Mouse (Mus musculus) adipocyte (in vitro differentiated cells): ENCODE measurements around the gene Lamtor2.

Experiments
- DNase-seq: peaks from one replicate; pipeline ENCODE4 v3.0.0-alpha.2; 2016; ENCODE audit warnings: low spot score

Lamtor2 gene

DNA sequence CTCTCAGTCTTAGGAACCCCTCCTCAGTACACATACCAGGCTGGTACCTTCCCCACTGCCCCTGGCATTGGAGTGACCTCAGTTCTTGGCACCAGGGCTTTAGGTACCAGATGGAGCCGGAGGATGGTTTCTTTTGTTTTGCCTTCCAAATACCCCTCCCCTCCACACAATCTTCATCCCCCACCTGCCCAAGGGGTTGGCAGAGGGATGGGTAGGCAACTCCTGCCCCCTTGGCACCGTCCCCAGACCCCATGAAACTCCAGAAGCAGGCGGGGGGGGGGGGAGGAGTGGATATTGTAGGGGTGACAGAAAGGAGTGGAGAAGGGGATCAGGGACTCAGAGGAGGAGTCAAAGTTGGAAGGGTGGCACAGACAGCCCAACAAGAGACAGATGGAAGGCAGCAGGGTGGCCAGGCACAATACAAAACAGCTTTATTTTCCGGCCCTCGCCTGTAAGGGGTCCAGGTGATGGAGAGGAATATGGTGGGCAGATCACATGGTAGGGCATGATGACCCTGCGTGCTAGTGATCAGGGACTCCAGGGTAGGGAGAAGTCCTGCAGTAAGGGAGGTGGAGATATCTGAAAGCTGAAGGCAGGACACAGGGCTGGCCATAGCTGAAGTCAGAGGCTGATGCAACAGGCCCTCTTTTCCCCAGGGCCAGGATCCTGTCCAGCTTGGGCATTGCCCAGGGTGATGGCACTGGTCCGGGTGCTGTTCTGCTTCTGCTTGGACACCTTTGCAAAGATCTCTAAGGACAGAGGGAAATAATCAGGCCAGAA is 11.1 kb downstream of the Lamtor2 start:
- no peak for DNase-seq

DNA sequence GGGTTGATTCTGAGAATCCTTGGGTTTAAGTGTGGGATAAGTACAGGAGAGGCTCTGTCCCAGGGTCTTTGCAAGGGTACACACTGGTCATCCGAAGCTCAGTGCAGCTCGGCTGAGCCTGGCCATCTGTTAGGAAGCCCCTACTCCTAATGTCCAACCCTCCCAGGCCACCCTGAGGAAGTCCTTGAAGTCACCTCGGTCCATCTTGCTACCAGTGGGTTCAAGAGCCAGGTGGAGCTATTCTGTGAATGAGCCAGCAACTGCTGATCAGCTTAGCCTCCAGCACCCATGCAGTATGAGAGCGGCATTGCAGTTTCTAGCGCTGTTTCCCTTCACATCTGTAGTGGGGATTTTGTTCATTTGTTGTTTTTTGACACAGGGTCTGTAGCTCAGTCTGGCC is 12.8 kb downstream of the Lamtor2 start:
- DNase-seq = no peak

DNA sequence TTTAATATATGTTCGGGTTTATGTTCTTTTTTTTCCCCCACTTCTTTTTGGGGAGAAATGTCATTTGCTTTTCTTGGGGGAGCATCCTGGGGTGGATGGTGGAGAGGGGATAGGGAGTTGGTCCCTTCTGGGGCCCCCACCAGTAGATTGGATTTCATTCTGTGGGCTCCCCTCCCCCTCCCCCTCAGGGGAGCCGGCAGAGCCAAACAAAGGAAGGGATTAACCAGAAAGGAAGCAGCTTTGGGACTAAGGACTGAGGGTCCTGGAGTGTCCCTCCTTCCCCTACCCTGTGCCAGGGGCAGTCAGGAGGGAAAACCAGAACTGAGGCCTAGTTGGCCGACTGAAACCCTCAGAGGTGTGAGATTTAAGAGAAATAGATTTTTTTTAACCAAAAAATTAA is 13.5 kb downstream of the Lamtor2 start:
- DNase-seq = no peak

DNA sequence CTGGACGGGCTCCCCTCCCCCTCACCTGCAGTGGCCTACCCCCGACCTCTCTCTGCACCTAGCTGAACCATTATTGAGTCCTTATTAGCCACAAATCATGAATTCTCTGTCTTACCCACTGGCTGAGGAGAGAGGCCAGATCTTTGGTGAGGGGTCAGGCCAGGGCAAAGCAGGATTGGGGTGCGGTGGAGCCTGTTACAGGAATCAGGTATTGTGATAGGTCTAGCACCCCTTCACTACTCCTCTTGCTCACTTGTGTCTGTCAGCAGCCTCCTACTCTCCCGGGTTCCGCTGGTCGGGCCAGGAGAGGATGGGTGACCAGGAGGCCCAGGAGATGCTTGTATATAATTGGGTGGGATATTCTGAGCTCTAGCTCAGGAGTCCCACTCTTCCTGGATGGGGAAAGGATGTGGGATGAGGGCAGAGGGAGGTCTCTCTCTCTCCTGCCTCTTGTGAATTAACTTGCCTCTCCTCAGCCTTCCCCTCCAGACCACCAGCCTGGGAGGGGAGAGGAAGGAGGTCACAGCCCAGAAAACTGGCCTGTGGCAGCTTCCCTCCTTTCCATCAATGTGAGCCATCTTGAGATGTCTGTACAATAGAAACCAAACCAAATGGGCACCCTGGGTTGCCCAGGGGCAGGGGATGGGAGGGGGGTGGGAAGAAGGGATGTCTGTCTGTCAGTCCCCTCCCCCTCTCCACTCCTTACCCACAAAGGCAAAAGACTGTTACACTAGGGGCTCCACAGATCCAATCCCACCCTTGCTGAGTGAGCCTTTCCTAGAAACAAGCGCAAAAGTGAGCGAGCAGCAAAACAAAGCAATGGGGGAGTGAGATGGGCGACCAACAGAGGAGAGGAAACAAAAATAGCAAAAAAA is 14.4 kb downstream of the Lamtor2 start:
- DNase-seq = no peak

DNA sequence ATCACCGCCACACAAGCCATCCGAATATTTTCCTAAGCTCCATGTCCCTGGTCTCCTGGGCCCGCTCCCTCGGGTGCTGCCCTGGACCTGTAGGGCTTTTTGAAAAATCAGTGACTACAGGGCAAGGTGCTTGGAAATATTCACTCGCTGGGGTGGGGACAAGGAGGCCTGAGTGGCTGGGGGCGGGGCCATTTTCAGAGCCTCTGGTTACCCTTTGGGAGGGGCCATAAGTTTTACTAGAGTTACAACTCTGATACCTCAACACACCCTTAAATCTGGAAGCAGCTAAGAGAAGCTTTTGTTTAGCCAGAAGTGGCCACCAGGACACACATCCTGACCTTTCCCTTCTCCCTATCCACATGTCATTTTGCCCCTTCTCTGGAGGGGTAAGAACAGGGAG is 15.7 kb downstream of the Lamtor2 start:
- DNase-seq = no peak

DNA sequence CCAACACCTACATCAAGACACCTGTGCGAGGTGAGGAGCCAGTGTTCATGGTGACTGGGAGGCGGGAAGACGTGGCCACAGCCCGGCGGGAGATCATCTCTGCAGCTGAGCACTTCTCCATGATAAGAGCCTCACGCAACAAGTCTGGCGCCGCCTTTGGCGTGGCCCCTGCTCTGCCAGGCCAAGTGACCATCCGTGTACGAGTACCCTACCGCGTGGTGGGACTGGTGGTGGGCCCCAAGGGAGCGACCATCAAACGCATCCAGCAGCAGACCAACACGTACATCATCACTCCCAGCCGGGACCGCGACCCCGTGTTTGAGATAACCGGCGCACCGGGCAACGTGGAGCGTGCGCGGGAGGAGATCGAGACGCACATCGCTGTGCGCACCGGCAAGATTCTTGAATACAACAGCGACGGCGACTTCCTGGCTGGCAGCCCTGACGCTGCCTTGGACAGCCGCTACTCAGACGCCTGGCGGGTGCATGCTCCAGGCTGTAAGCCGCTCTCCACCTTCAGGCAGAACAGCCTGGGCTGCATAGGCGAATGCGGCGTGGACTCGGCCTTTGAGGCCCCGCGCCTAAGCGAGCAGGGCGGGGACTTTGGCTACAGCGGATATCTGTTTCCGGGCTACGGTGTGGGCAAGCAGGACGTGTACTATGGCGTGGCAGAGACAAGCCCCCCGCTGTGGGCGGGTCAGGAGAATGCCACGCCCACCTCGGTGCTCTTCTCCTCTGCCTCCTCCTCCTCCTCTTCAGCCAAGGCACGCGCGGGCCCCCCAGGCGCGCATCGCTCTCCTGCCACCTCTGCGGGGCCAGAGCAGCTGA is 16.6 kb downstream of the Lamtor2 start:
- no peak for DNase-seq

DNA sequence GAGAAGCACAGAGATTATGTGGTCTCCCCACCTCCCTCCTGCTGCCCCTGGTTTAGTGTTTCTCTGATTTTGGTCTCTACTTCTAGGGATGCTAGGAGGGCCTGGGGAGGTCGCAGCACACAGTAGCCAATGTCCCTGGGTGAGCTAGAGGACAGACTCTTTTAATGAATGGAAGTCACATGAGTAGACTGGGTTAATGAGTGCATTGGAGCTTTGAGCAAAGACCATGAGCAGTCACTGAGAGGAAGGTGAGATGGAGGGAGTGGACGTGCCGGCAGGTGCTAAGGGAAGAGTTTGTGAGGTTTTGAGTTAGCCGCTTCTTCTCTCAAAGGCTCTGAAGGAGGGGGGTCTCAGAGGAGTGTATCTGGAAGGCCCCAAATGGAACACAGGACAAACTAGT is 17.3 kb downstream of the Lamtor2 start:
- DNase-seq = no peak

DNA sequence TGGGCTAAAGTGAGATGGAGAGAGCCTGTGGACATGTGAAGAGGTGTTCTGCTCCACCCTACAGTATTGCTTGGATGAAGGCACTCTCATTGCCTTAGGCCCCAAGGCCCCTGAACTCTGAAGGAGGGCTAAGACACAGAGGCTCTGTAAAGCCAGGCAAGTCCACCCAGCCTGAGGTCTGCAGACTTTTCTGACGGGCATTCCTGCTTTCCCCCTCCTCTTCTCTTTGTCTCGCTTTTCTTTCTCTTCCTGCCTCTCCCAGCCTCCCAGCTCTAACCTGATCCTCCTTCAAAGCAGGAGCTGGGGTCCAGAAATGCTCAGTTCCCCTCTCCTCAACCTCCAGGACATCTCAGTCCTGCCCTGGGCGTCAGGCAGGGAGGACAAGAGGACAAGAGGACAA is 17.9 kb downstream of the Lamtor2 start:
- no peak for DNase-seq

DNA sequence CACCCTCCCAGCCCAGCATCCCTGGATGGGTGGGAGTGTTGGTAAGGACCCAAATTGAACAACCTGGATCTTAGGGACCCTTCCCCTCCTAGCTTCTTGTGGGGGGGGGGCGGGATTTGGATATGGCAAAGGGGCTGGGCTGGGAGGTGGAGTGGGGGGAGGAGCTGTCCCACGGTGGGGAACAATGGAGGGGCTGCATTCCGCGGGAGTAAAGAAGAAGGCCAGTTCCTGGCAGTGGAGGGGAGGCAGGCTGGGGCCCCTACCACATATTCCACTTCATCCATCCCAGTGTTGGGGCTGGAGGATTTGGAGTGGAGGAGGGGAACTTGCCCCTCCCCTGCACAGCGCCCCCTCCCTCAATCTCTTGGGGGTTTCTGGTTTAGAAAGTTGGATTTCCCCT is 19.2 kb downstream of the Lamtor2 start:
- DNase-seq = no peak

DNA sequence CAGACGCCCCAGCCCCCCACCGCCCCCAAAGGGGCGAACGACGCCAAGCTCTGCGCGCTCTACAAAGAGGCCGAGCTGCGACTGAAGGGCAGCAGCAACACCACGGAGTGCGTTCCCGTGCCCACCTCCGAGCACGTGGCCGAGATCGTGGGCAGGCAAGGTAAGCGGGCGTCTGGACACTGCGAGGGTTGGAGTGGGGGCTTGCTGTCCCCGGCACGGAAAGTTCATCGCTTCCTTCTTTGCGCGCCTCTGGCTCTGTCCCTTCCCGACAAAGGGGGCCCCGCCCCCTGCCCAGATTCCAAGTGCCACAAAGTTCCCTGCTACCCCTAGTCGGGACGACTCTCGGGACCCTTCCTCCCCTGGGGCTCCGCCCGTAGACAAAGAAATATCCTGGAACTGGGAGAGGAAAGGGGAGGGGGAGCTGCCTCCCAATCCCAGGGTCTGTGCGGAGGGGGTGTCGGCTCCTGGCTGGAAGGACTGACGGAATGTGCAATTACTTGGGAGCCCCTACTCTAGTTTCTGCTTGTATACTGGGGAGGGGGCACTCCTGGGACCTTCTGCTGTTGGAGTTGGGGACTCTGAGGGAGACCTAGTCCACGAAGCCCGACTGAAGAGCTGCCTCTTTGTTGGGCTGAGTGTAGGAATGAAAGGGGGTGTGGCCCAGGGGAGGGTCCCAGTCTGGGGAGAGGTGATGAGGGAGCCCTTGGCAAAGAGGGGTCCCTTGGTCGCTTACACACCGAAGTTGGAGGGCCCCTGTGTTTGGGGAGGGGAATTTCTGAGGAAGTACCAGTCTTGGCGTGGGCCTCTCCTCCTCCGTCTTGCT is 20.0 kb downstream of the Lamtor2 start:
- DNase-seq = no peak

DNA sequence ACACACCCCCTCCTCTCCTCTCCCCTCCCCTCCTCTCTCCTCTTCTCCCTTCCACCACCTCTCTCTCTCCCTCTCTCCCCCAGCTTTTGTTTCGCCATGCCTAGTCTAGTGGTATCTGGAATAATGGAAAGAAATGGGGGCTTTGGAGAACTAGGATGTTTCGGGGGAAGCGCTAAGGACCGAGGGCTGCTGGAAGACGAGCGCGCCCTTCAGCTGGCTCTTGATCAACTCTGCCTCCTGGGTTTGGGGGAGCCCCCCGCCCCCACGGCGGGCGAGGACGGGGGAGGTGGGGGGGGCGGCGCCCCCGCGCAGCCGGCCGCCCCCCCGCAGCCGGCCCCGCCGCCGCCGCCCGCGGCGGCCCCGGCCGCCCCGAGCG is 20.6 kb downstream of the Lamtor2 start, which contains the start of gene Mex3a:
Mex3a (plus strand) TSS at position 97 of the 376 bp plus-strand sequence.
- no peak for DNase-seq

DNA sequence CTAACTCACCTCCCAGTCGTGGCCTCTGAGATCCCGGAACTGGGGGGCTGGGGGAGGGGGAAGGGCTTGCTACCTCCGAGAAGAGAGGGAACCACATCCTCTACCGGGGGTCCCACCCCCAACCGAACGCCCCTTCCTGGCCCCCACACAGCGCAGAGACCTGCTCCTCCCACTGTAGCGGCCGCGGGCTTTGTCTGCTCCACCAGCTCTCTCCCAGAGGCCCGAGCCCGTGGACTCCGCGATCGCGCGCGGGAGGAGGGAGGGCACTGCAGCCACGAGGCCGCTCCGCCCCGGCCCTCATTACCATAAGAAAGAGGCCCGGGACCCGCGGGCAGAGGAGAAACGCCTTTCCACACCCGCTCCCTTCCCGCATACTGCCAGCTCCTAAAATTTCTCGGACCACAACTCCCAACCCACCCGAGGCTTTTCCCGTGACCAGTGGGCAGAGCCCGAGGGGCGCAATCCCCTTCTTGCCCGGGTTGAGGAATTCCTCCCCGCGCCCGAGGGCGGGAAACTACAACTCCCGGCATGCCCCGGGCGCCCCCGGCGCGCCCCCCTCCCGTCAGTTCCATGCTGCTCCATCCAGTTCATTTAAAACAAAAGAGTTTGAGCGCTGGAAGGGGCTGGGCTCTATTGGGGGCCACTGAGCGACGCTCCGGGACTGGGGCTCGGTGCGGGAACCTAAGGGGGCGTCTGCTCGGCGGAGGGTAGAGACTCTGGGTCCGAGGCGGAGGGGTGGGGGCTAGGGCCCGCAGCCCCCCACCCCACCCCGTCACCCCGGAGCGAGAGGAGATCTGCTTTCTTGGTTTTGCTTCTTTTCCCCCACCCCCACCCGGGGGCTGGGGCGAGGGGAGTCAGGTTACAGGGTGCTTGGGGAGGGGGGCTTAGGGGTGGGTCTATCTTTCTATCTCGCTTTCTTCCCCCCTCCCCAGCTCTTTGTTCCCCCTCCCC is 21.3 kb downstream of the Lamtor2 start:
- peak; percentile 72 for DNase-seq

DNA sequence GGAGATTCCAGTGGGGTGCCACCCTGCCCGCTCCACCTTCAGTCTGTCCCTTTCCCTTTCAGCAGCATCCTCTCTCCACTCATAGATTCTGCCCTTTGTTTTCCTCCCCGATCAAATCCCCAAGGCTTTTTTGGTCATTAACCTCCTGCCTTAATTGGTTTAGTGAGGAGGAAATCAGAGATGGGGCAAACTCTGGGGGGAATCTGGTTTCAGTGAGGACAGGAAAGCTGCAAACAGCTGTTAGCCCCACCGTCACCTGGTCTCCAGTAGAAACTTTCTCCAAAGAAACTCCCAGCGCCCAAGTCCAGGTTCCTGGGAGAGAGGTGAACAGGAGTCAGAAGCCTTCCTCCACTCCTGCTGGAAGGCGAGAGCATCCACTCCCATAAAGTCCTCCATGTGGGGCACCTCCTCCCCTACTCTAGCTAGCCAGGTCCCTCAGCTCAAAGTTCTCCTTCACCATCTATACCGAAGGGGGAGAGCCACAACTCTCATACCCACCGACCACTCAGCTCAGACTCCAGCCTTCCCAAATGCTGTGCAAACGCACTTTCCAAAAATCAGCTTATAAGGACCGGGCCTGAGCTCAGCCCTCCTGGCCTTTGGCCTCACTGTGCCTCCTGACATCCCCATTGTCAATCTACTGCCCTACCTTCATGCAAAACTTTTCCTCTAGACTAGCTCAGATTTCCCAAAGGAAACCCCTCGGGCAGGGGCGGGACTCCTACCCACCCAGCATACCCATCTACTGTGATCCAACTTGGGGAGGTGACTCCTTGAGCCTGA is 22.6 kb downstream of the Lamtor2 start:
- DNase-seq = no peak

DNA sequence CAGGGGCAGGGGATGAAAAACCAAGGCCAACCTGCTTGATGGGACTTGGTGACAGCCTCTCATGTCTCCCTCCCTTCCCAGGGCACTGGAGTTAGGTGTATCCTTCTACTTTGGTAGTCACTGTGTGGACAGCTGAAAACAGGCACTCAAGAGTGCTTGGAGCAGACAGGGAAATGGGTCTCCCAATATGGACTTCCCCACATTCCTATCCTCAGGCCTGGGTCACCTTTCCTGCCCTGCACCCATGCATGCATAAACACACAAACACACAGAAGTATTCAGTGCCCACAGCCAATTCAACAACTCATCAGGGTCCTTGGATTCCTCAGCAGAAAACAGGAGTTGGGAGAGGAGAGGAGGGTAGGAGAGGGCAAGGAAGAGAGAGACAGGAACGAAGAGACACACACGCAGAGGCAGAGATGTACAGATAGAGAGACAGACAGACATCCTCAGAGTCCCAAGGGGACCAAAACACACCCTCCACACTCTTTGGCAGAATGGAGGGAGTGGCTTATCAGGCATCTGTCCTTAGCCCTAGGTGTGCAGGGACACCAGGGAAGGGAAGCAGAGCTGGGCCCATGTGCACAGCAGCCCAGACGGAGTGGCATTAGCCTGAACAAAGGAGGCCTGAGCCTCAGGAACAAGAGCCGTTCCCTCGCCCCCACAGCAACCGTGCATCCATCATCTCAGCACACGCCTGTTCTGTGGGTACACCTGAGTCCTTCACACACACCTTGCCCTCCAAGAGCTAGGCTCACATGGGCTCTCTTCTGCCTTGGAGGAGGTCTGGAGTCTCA is 23.5 kb downstream of the Lamtor2 start:
- no peak for DNase-seq

DNA sequence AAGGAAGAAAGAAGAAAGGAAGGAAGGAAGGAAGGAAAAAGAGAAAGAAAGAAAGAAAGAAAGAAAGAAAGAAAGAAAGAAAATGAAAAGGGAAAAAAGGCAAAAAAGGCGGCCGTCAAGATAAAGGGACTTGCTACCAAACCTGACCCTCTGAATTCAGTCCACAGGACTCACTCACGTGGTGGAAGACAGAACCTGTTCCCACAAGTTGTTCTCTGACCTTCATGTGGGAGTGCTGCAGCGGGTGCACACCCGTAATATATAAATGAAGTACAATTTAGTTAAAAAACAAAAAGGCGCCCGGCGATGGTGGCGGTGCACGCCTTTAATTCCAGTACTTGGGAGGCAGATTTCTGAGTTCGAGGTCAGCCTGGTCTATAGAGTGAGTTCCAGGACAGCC is 24.2 kb downstream of the Lamtor2 start:
- no peak for DNase-seq

DNA sequence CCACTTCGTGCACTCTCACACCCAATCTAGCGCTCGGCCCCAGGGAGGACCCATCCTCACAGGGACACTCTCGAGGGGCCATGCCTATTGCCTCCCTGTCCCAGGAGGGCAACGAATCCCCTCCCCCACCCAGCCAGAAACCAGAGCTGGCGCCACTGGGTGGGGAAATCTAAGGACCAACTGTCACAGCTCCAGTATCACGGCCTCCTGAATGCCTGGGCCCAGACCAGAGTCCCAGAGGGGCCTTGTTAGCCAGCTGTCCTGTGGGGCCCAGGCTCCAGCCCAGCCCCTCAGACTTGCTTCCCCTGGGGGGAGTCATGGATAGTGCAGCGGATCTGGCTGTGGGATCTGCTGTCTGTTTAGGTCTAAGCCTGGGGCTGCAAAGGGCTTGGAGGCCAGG is 25.3 kb downstream of the Lamtor2 start:
- no peak for DNase-seq

DNA sequence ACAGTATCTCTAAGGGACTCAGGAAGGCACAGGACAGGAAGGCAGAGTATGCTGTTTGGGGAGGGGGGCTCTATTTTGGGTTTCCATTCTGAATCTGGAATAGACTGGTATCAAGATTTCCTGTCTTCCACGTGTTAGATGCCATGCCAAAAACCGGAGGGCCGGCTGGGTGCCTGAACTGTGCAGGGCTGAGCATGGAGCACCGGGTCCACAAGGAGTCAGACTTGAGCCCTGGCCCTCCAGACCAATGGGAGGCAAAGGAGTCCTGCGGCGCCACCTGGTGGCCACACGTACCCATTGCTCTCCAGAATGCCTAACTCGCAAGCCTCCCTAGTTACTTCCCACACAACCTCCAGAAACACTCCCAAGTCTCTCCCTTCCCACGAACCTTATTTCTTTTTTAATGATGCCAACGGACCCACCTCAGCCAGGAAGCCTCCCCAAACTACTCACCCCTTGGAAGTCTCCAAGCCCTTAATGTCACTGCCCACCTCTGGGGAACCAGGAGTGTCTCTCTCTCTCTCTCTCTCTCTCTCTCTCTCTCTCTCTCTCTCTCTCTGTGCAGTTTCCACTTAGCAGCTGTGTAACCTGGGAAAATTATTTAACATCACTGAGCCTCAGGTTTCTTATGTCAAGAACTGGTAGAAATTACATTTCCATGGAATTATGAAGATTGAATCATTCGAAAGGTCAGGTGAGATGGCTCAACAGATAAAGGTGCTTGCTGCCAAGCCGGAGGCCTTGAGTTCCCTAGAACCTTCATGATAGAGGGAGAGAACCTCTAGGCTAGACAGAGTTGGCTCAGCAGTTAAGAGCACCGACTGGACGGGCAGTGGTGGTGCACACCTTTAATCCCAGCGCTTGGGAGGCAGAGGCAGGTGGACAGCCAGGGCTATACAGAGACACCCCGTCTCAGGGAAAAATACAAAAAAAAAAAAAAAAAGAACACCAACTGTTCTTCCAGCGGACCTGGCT is 26.4 kb downstream of the Lamtor2 start:
- DNase-seq = peak; percentile 95

DNA sequence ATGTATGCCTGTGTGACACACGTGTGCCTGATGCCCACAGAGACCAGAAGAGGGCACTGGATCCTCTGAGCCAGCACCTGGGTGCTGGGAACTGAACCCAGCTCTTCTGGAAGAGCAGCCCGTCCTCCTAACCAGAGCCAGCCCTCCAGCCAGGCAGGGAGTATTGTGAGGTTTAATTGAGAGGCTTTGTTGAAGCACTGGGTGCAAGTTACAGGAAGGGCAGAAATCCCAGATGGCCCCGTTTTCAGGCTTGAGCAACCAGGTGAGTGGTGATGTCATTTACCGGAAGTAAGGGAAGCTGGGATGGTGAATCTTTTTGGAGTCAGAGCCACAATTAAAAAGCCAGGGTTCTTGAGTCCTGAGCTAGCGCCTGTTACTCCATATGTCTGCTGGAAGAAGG is 27.9 kb downstream of the Lamtor2 start:
- DNase-seq = no peak
